Mouse (Mus musculus): ENCODE data around the gene Rabl6.

Gene Rabl6

DNA sequence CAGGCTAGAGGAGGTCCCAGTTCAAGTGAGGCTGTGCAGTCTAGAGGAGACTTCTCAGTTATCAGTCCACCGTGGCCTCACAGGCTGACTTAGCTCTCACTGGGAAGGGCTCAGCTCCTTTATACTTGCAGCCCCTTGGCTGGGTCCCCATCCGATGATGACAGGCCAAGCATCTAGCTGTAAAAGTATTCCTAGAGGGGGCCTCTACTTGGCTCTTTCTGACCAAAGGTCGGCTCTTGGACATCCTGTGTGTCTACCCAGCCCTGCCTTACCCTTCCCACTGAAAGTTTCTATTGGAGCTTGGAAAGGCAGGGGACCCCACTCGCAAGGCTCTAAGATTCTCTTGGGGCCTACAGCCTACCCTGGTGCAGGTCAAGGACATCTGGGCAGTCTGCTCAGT, 37.1 kb downstream of the Rabl6 start:
- ChIA-PET POLR2A (interaction anchor here (0.7 to 6.8 kb wide), 6 partner anchors 8 to 13 kb away, joined by 3 to 41 read pairs (median 4); partner anchors contain the start of genes Edf1 (in 2 of the 4) and Ajm1 (in 1 of the 4)), CTCF (interaction anchor here in 3 of 4 experiments (0.7 to 1.6 kb wide), 4 partner anchors 9 to 445 kb away, joined by 3 to 5 read pairs (median 4); partner anchors contain the start of gene Ajm1 (in 2 of the 3))

DNA sequence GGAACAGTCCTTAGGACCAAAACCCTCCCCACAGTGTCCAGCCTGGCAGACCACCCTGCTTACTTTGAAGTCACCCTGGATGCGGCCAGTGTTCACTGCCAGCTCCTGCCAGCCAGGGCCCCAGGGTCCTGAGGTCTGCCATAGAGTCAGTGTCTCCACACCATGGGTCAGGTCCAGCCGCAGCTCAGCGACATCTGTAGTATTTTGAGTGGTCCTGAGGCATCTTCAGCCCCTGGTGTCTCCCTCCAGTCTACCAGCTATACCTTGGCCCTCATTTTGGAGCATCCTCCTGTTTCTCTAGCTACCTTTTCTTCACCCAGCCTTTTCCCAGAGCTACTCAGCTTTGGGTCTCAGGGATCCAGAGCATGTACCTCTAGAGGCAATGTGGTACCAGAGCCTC, 39.0 kb downstream of the Rabl6 start:
- ChIA-PET POLR2A (interaction anchor here in 3 of 4 experiments (0.5 to 1.4 kb wide), 4 partner anchors 12 to 16 kb away, joined by 3 to 7 read pairs (median 5); partner anchors contain the start of genes Ajm1 (in 1 of the 3) and Edf1 (in 1 of the 3)), CTCF (interaction anchor here in 1 of 4 experiments (1.2 to 1.9 kb wide), 2 partner anchors 12 to 21 kb away, joined by 3 to 10 read pairs; partner anchors contain the start of gene Ajm1)

DNA sequence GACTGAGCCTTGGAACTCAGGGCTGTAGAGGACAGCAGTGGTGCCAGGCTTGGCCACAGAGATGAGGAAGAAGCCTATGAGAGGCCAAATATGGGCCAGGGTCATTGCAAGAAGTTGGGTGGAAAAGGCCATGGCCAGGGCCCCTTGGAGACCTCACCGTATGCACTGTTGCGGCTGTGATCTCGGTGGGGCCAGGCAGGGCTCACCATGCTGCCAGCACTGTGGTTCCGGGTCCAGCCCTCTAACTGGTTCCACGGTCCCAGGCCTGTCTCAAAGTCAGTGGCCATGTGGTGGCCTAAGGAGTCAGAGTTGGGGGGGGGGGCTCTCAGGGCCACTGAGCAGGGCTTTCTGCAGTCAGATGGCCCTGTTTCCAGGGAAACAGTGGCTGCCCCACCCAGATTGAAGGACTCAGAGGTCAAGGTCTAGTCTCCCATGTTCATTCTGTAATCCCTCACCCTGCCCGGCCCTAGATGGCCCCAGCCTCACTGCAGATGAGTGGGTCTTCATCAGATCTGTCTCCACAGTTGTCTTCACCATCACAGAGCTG, 39.8 kb downstream of the Rabl6 start:
- ChIA-PET POLR2A (interaction anchor here in 3 of 4 experiments (0.8 to 3.9 kb wide), 4 partner anchors 11 to 14 kb away, joined by 4 to 20 read pairs (median 6); partner anchors contain the start of gene Edf1 (in 2 of the 3)), CTCF (interaction anchor here in 2 of 4 experiments (0.5 to 1.9 kb wide), 4 partner anchors 13 to 807 kb away, joined by 3 to 10 read pairs (median 3); partner anchors contain the start of gene Ajm1 (in 1 of the 2))

DNA sequence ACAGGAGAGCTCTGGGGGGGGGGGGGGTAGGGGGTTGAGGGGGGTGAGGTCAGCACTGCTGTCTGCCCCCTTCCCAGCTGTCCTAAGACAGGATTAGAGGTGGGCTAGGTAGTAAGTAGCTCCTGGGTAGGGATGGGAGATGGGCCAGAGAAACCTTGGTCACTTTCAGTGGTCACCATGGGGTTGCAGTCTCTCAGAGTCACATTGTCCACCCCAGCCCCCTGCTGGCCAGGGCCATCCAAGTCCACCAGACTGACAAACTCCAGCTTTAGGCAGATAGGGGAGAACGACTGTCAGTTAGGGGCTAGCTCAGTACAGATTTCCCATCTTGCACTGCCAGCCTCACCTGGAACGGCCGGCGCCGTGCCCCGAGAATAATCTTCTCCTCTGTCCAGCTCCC, 41.8 kb downstream of the Rabl6 start:
- POLR2A ChIA-PET, result interaction anchor here in 2 of 4 experiments (0.7 to 3.9 kb wide), 11 partner anchors 7 to 190 kb away, joined by 3 to 20 read pairs (median 6); partner anchors contain the start of genes Edf1 (in 2 of the 2), Traf2 (in 2 of the 2), Ajm1 (in 1 of the 2) and Phpt1 (in 1 of the 2)
- CTCF ChIA-PET, result interaction anchor here in 3 of 4 experiments (0.5 to 1.9 kb wide), 5 partner anchors 11 to 190 kb away, joined by 3 to 8 read pairs (median 5); partner anchors contain the start of gene Ajm1 (in 2 of the 3)

DNA sequence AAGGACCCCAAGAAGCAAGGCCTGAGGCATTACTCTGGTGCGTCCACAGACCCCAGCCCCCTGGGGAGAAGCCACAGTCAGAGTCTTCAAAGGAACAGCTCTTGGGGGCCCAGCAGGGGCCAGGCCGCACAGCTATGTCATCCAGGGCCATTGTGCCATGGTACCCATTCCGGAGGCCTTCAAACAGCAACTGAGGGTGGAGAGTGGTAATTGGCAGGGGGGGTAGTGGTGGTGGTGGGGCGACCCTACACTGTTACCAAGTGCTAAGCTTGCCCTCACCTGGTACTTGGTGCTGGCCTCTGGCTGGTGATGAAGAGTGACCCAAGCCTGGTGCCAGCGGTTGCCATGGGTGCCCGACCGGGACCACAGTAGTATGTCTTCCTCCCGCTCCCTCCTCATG, 42.6 kb downstream of the Rabl6 start:
- CTCF ChIA-PET, result interaction anchor here in 2 of 4 experiments (0.9 to 1.9 kb wide), 6 partner anchors 9 to 273 kb away, joined by 3 to 7 read pairs (median 4); partner anchors contain the start of genes Ajm1 (in 2 of the 2), Mamdc4 (in 1 of the 2) and Phpt1 (in 1 of the 2)

DNA sequence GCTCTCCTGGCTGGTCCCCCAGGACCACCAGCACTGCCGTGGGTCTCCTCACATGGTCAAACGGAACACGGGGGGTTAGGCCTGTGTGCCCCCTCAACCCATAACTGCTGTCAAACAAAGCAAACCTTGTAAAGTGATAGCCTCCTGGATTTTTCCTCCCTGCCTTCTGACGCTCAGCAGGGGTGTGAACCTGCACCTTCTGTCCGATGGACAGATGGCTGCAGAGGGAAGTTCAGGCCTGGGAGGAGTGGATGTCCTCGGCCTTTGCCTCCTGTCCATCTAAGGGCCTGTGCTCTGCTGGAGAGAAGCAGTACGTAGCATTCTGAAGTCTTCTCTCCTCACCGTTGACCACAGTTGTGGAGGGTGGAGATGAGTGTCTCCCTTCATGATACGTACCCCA, 46.4 kb downstream of the Rabl6 start:
- ChIA-PET POLR2A (interaction anchor here in 2 of 4 experiments (0.6 to 2.7 kb wide), 4 partner anchors 9 to 398 kb away, joined by 5 to 12 read pairs (median 6); partner anchors contain the start of genes Mamdc4 (in 1 of the 2), Phpt1 (in 1 of the 2) and Traf2 (in 1 of the 2)), CTCF (interaction anchor here in 1 of 4 experiments (0.6 to 0.9 kb wide), 2 partner anchors 30 to 125 kb away, joined by 3 to 8 read pairs; no protein-coding TSS in a partner anchor)

More for the DNA sequence above, 42.6 kb downstream of the Rabl6 start:
- POLR2A ChIA-PET, result interaction anchor here (0.6 to 3.9 kb wide), 15 partner anchors 8 to 397 kb away, joined by 3 to 20 read pairs (median 5); partner anchors contain the start of genes Edf1 (in 2 of the 4), Phpt1 (in 2 of the 4), Traf2 (in 2 of the 4) and Ajm1 (in 1 of the 4)

DNA sequence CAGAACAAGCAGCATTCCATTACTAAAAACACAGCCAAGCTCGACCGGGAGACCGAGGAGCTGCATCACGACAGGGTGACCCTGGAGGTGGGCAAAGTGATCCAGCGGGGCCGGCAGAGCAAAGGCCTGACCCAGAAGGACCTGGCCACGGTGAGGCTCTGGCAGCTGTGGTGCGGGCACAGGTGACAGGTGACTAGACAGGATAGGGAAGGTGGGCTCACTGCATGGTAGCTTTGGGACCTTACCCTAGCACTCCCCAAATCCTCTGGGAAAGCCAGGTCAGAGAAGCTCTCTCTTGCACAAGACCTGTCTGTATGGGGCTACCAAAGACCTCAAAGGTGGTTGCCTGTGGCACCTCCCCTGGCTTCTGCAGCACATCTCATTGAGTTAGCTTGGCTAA, 47.8 kb downstream of the Rabl6 start:
- ChIA-PET CTCF (interaction anchor here in 1 of 4 experiments (0.9 kb wide), 1 partner anchor 21 kb away, joined by 3 read pairs; the partner anchor contains the start of gene Ajm1), POLR2A (interaction anchor here in 3 of 4 experiments (1.1 to 2.7 kb wide), 5 partner anchors 13 to 45 kb away, joined by 3 to 12 read pairs (median 4); partner anchors contain the start of genes Traf2 (in 2 of the 3), Mamdc4 (in 1 of the 3) and Phpt1 (in 1 of the 3))

DNA sequence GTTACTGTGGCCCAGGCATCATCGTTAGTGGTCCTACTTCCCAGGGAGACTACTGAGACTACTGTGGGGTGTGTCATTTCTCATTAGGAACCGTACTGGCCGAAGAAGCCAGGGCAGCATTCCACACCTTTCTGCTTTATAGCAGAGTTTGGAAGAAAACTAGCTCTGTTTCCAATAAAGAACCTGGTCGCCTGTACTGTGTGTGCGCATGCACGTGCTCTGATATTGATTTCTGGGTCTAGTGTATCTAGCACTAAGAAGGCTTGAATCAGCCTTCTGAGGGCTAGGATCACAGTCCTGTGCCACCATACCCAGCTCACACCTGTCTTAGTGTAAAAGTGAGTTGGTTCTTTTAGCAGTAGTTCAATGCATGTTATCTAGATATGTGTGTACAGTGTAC, 49.5 kb downstream of the Rabl6 start:
- ChIA-PET CTCF (no interaction called here), POLR2A (interaction anchor here in 3 of 4 experiments (1.0 to 3.9 kb wide), 10 partner anchors 11 to 132 kb away, joined by 3 to 65 read pairs (median 12); partner anchors contain the start of genes Mamdc4 (in 2 of the 3), Phpt1 (in 2 of the 3), Traf2 (in 2 of the 3) and Ajm1 (in 1 of the 3))

DNA sequence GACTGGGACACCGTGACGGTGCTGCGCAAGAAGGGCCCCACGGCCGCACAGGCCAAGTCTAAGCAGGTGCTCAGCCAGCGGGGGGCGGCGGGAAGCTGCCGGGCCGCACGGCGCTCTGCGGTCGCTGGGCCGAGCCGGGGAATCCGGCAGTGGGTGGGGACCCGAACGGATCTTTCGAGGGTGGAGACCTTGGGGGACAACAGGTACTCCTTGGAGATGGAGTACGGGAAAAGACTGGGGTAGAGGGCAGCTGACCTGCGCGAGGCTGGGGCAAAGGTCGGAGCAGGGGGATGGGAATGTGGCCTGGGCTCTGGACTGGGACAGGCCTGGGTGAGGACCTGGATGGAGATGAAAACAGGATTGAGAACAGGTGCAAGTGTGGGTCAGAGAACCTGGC, 50.4 kb downstream of the Rabl6 start:
- ChIA-PET POLR2A (interaction anchor here (0.6 to 3.9 kb wide), 41 partner anchors 8 to 623 kb away, joined by 3 to 65 read pairs (median 4); partner anchors contain the start of genes Mamdc4 (in 4 of the 4), Traf2 (in 4 of the 4), Phpt1 (in 3 of the 4) and Ajm1 (in 2 of the 4)), CTCF (interaction anchor here in 3 of 4 experiments (0.6 to 2.3 kb wide), 14 partner anchors 9 to 279 kb away, joined by 3 to 23 read pairs (median 4); partner anchors contain the start of genes Traf2 (in 3 of the 3), Ajm1 (in 2 of the 3) and Tmem141 (in 2 of the 3))

DNA sequence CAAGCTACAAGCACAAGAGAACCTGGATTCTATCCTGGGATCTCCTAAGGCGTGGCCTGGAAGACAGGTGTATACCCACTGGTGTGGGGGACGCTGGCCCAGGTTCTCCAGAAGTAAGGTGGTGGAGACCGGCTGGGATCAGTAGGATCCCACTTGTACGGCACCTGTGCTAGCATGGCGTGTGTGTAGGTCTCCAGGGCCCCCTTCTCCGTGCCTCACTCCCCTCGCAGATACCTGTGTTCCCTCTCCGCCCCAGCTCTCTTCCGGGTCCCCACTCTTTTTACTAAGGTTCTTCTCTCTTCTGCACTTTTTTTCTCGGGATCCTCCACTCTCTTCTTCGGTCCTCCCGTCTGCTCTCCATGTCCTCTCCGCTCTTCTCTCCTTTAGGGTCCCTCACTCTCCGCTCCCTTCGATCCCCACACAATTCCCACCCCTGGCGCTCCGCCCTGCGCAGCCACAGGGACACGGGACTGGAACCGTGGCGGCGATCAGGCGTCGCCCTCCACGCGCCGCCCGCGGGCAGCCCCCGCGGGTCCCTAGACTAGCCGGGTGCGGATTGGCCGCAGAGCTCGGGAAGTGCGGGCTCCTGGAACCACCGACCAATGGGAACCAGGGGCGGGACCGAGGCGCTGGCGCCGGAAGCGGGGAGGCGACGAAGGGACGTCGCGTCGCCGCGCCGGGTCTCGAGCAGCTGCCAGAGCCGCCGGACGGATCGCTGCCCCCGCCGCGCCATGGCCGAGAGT, 50.9 kb downstream of the Rabl6 start, which contains the start of gene Edf1:
TSS of gene Edf1 (plus strand) at position 627 of the 743 bp plus-strand sequence.
- POLR2A ChIA-PET, result interaction anchor here (0.6 to 3.9 kb wide), 48 partner anchors 9 to 951 kb away, joined by 3 to 65 read pairs (median 4); partner anchors contain the start of genes Mamdc4 (in 4 of the 4), Traf2 (in 4 of the 4), Phpt1 (in 3 of the 4) and Ajm1 (in 2 of the 4)
- CTCF ChIA-PET, result interaction anchor here (0.5 to 2.3 kb wide), 20 partner anchors 8 to 1870 kb away, joined by 3 to 23 read pairs (median 4); partner anchors contain the start of genes Traf2 (in 3 of the 4), Ajm1 (in 2 of the 4), Tmem141 (in 2 of the 4) and Dpp7 (in 1 of the 4)

DNA sequence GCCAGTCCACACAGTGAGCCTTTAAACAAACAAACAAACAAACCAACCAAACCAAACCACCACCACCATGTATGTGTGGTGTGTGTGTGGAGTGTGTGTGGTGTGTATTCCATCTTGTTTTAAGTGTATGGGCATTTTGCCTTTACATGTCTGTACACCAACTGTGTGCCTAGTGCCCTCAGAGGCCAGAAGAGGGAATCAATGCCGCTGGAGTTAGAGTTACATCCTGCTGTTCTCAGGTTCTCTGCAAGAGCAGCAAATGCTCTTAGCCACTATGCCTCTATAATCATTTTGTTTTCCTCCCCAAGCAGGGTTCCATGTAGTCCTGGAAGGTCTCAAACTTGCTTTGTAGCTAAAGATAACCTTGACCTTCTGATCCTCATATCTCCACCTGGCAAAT, 52.0 kb downstream of the Rabl6 start:
- CTCF ChIA-PET, result interaction anchor here in 3 of 4 experiments (0.9 to 2.3 kb wide), 6 partner anchors 9 to 200 kb away, joined by 3 to 23 read pairs (median 8); partner anchors contain the start of genes Ajm1 (in 2 of the 3), Dpp7 (in 1 of the 3) and Traf2 (in 1 of the 3)
- POLR2A ChIA-PET, result interaction anchor here (0.6 to 3.9 kb wide), 15 partner anchors 8 to 621 kb away, joined by 3 to 65 read pairs (median 9); partner anchors contain the start of genes Traf2 (in 4 of the 4), Mamdc4 (in 2 of the 4), Phpt1 (in 2 of the 4) and Ajm1 (in 1 of the 4)

DNA sequence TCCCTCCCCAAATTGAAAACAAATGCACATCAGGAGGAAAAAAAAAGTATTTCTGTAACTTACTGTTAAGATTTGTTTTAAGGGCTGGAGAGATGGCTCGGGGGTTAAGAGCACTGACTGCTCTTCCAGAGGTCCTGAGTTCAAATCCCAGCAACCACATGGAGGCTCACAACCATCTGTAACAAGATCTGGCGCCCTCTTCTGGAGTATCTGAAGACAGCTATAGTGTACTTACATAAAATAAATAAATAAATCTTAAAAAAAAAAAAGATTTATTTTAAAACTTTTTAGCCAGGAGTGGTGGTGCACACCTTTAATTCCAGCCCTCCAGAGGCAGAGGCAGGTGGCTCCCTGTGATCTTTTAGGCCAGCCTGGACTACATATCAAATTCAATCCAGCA, 52.8 kb downstream of the Rabl6 start:
- CTCF ChIA-PET, result interaction anchor here (0.5 to 2.2 kb wide), 13 partner anchors 9 to 1198 kb away, joined by 3 to 12 read pairs (median 4); partner anchors contain the start of genes Ajm1 (in 2 of the 4), Mamdc4 (in 1 of the 4), Phpt1 (in 1 of the 4) and Sapcd2 (in 1 of the 4)
- POLR2A ChIA-PET, result interaction anchor here (0.5 to 3.4 kb wide), 9 partner anchors 8 to 151 kb away, joined by 3 to 21 read pairs (median 4); partner anchors contain the start of genes Traf2 (in 3 of the 4), Phpt1 (in 2 of the 4), Bmyc (in 1 of the 4) and Mamdc4 (in 1 of the 4)

DNA sequence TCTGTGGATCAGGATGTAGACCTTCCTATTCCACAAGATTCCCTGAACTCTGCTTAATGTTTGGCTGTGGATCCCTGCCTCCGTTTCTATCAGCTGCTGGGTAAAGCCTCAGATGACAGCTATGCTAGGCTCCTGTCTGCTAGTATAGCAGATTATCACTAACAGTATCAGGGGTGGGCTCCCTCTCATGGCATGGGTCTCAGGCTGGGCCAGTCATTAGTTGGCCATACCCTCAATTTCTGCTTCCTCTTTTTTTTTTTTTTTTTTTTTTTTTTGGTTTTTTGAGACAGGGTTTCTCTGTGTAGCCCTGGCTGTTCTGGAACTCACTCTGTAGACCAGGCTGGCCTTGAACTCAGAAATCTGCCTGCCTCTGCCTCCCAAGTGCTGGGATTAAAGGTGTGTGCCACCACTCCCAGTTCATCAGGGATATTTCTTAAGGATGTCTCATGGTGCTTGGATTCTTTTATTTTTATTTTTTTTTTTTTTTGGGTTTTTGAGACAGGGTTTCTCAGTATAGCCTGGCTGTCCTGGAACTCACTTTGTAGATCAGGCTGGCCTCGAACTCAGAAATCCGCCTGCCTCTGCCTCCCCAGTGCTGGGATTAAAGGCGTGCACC, 55.0 kb downstream of the Rabl6 start:
- ChIA-PET POLR2A (interaction anchor here in 2 of 4 experiments (0.7 to 1.0 kb wide), 3 partner anchors 16 to 87 kb away, joined by 3 to 8 read pairs (median 6); no protein-coding TSS in a partner anchor), CTCF (interaction anchor here in 1 of 4 experiments (0.7 kb wide), 1 partner anchor 14 kb away, joined by 6 read pairs; no protein-coding TSS in a partner anchor)

DNA sequence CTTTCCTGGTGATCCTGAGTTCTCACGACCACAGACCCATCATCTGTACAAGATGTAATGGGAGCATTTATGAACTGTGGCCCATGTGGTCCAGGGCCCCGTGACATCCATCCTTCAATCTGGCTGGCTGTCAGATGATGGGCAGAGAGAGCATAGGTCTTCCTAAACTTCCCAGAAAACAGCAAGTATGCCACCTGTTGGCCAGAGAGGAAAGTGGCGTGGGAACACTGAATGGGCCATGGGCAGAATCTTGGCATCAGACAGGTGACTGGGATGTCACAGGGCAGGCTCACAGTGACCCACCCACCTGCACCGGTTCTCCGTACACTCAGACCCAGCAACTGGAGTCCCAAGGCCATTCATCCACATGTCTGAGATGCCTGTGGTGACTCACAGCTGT, 57.1 kb downstream of the Rabl6 start:
- POLR2A ChIA-PET, result interaction anchor here in 2 of 4 experiments (0.6 kb wide), 2 partner anchors 83 to 185 kb away, joined by 4 to 5 read pairs; partner anchors contain the start of gene Uap1l1 (in 1 of the 2)
- CTCF ChIA-PET, result interaction anchor here in 1 of 4 experiments (0.7 to 1.1 kb wide), 3 partner anchors 15 to 122 kb away, joined by 3 to 5 read pairs (median 3); partner anchors contain the start of gene Abca2

DNA sequence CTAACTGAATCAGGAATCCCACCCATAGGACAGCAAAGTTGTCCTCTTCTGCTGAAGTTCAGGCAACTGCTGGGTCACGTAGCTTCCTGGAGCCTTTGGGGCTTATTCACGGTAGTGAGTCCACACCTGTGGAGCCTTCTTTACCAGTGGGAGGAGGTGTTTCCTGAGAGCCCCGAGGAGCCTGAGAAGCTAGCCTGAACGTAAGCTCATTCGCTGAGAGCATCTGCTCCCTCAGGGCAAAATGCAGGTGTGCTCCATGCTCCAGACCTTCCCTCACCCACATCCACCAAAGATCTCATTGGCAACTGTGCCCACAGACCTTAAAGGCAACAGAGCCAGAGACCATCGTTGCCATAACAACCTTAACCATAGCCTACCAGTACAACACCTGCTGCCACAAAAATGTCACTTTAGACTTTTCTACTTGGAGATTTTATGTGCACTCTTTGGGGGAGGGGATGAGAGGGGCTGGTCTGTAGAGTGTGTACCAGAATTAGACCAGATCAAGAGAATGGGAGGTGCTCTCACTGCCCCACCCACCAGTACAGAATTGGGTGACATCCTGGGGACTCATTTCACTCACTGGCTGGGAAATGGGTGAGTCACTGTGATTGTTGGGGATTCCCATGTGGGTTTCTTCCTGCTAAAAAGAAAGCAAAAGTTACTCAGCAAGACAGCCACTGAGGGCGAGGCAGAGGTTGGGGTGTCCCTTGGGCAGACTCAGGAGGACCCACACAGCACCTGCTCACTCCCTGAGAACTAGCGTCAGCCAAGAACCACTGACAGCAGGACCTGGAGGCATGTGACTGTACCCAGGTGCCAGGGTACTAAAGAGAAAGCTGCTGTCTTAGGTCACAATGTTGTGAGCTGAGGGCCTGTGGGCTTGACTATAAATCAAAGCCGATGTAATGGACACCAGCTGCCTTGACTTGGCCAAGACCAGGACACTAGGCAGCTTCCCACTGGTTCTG, 59.0 kb downstream of the Rabl6 start:
- ChIA-PET POLR2A (interaction anchor here in 3 of 4 experiments (0.9 to 3.4 kb wide), 8 partner anchors 8 to 123 kb away, joined by 3 to 65 read pairs (median 6); partner anchors contain the start of gene Edf1 (in 3 of the 3)), CTCF (interaction anchor here in 2 of 4 experiments (0.8 to 3.7 kb wide), 4 partner anchors 8 to 32 kb away, joined by 3 to 23 read pairs (median 4); partner anchors contain the start of genes Edf1 (in 2 of the 2) and Ajm1 (in 1 of the 2))
